Comparison of ENCODE assay signal across 1 mouse cellular context in the genomic region with DNA sequence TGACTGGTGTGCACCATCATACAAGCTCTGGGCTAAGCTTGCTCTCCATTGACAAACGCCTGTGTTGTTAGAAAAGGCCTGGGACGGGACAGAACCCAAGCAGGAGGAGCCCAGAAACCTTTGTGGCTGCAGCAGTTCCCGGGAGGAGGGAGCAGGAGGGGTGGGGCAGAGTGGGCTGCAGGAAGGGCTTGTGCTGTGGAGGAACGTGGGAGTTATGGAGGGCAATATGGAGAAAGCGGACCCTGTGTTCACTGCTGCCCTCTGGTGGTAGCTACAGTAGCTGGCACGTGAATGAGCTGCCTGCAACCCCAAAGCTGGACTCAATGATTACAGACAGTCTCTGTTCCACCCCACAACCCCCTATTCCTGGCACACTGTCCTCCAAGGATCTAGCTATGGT.
TF ChIP-seq lines count a peak whose summit lies in the region.

No protein-coding gene starts in this region.

TF ChIP-seq in CH12.LX, 34 proteins besides CTCF, POLR2A, EP300 and RAD21 (continued from another document):
- TF ChIP-seq IRF4 (IDR thresholded peaks at IDR 0.05; ENCODE audit: low read depth, low read length) = peak; percentile 36; the same call in 1 of the 2 replicates
- TF ChIP-seq ZKSCAN1 (IDR thresholded peaks at IDR 0.05; ENCODE audit: borderline replicate concordance, low read depth, low read length) = no peak
- no peak for TF ChIP-seq TBP (conservative IDR thresholded peaks at IDR 0.05; ENCODE audit: low read depth, low read length)
- TF ChIP-seq BHLHE40 (IDR thresholded peaks at IDR 0.05; ENCODE audit: low read depth, low read length) = peak; percentile 97
- no peak for TF ChIP-seq SIN3A (IDR thresholded peaks at IDR 0.05; ENCODE audit: low read length)
- TF ChIP-seq GABPA (IDR thresholded peaks at IDR 0.05; ENCODE audit: insufficient replicate concordance, low read depth, low read length) = no peak
- TF ChIP-seq MAZ (IDR thresholded peaks at IDR 0.05; ENCODE audit: low read depth, low read length) = no peak
- TF ChIP-seq MXI1 (IDR thresholded peaks at IDR 0.05; ENCODE audit: low read depth, low read length) = no peak; the same call in none of the 2 replicates
- no peak for TF ChIP-seq RCOR1 (conservative IDR thresholded peaks at IDR 0.05; ENCODE audit: low read depth, low read length)
- peak; percentile 58 for TF ChIP-seq ZC3H11A (IDR thresholded peaks at IDR 0.05; ENCODE audit: low read depth, low read length)
- no peak for TF ChIP-seq TCF12 (IDR thresholded peaks at IDR 0.05; ENCODE audit: low read depth, low read length)
- TF ChIP-seq USF1 (IDR thresholded peaks at IDR 0.05; ENCODE audit: low read depth, low read length) = no peak
- no peak for TF ChIP-seq ZMIZ1 (IDR thresholded peaks at IDR 0.05; ENCODE audit: low read depth, low read length)
- no peak for TF ChIP-seq KAT2A (IDR thresholded peaks at IDR 0.05; ENCODE audit: insufficient replicate concordance, low read length)
- peak; percentile 32; the same call in 1 of the 2 replicates for TF ChIP-seq NELFE (IDR thresholded peaks at IDR 0.05; ENCODE audit: low read depth, low read length)
- TF ChIP-seq MAX (IDR thresholded peaks at IDR 0.05; ENCODE audit: low read length) = peak; percentile 91
- no peak for TF ChIP-seq UBTF (IDR thresholded peaks at IDR 0.05; ENCODE audit: low read depth, low read length)
